Mouse (Mus musculus) T-helper 1 cell (primary cell): ENCODE results near the gene Eci2.
"Not testable (repeated sequence)": the region's sequence is repeated elsewhere in the genome, so short reads cannot be mapped to it uniquely, and the experiment has no call there.

Source experiments
- in situ Hi-C: fragments of 300-600 bp; cut with MboI, MseI; formaldehyde crosslinking; loops from one replicate; pipeline ENCODE4 v1.15.1; 2025; ENCODE audit warnings: high pct_unique_total_duplicates

Eci2 gene

DNA sequence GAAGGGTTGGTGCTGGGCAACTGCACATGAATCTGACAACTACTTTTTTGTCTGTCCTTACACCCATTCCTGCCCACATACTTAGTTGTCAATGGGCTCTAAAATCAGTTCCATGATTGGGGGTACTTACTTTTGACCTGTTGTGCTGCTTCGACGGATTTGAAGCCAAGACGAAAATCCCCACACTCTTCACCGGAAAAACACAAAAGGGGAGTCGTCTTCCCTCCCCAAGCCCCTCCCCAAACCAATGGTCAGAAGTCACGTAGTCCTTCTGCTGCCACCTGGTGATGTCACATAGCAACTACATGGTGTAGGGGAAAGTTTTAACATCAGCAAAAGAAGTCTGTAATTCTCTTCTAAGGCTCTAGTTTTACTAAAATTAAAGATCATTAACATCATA is at the start of gene Eci2:
TSS of gene Eci2 (minus strand) at position 218 of the 400 bp plus-strand sequence.
- in situ Hi-C loops = loop anchor here (25.0 kb wide), 1 partner anchor 390 kb away; no protein-coding TSS in a partner anchor

DNA sequence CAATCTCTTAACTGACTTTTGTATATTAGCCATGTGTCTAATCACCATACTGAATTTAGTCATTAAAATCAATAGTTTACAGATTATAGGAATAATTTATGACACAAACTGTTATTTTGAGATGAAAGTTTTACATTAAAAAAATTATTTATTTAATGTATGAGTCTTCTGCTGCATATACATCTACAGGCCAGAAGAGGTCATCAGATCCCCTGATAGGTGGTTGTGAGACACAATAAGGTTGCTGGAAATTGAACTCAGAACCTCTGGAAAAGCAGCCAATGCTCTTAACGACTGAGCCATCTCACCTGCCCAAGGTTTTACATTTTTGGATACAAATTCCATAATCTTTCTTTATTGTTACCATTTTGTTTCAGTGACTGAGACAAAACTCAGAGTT is 48.0 kb upstream of the Eci2 start:
- in situ Hi-C loops = loop anchor here (10.0 kb wide), 1 partner anchor 870 kb away; no protein-coding TSS in a partner anchor

DNA sequence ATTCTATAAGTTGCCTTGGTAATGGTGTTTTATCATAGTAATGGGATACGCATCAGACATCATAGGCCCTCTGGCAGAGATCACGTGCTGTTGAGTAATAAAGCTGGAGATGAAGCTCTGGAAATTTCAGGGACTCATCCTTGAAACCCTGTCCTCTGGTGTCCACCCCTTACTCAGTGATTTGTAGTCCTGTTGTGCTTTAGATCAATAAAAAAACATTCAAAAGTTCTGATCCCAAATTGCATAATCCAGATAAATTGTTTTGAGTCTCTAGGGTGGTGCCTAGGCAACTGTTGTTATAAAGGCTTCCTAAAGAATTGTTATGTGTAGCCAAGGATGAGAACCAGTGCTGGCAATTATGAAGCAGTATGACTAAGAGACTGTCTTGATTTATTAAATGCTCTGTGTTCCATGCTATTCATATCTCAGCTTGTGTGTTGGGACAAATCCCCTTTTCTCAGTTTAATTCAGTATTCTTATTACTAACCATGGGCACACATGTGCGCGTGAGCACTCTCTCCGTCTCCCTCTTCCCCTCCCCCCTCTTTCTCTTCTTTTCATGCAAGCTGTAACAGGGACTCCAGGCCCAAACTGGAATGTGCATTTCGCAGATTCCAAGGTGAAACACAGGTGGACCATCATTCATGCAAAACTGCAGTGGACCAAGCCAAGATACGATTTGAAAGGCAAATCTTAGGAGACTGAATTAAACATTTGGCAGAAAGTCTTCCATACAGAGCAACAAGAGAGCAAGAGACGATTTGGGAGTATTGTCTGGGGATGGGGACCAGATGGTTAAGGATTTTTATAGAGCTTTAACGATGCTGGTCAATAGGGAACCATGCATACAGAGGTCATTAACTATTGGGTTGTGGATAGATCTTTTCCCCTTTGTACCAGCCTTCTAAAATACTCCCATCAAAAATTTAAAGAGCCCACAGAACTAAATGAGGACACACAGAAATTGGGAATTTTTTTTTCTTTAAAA is 43.9 kb upstream of the Eci2 start:
- in situ Hi-C loops = loop anchor here (10.0 kb wide), 1 partner anchor 874 kb away; no protein-coding TSS in a partner anchor

DNA sequence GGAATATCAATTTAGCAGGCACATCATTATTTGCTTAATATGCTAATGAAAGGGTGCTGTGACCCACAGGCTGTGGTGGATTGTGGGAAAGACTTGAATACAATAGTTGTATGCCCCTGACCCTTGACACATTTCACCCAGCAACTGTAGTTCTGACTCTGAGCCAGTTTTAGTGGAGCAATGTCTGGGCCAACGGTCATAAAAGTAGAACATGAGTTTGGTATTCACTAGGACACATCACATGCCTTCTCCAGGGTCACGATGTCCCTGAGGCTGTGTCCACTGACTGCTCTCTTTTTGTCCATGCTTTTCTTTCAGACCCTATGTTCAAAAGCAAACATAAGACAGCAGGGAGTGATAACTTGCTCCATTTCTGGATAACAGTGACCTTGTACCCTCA is 40.2 kb upstream of the Eci2 start:
- in situ Hi-C loops = no loop called here

DNA sequence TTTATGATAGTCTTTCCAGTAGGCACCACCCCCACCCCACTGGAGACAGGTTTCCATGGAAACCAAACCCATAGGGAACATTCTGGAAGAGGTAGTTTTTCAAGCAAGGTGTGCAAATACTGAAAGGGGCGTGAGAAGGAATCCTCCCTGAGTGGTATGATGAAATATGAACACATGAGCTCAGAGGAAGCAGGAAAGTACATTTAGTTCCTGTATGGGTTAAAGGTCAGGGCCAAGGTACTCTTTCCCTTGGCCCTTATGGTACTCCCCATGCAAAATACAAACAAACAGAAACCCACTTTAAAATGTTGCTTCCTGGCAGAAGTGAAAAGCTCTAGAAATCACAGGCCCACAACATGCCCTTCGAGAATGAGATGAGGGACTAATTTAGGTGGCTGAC is 39.1 kb upstream of the Eci2 start:
- in situ Hi-C loops = no loop called here

DNA sequence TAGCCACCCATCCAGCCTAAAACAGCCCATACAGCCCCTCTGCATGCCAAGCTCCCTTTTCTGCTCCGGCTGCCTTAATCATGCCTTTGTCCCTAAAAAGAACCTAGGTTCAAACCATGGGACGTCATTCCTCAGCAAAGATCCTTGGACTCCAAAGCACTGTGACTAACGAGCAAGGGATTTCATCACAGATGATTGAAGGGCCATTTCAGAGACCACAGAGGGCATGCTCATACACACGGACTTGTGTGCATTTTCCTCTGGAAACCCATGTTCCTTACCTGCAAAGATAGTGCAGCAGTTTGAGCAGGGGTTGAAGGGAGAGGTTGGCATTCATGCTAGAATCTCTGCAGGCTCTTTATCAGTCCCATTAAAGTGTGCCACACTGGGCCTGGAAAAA is 37.5 kb upstream of the Eci2 start:
- in situ Hi-C loops = no loop called here

DNA sequence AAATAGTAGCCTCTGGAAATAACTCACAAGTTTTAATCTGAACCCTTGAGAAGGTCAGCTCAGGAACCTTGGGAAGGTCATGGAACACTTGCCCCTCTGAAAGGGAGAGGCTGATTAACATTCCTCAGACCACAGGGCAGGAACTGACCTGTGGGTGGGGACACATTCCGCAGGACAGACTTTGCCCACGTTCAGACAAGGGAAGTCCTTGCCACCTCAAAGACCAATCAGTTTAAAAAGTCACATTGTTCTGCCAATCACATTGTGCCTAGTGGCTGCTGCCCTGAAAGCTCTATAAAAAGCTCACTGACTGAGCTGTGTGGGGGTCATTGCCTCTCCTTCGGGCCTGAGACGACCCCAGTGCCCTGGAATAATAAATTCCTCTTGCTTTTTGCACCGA is 31.2 kb upstream of the Eci2 start:
- in situ Hi-C loops = no loop called here

DNA sequence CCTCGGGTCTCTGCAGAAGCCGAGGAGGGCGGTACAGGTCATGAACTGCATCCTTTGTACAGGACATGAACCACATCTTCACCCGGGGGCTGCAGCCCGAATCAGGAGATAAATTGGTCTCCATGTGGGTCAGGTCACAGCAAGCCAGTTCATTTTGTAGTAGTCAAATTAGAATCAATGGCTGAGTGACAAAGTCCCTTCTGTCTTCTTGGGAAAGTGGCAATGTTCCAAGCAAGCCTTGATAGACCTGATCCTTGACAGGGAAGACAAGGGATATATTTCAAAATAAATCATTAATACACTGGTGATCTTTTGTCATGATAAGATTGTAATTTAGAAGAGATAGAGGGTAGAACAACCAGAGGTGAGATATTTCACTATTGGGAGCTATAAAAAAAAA is 9.6 kb upstream of the Eci2 start:
- in situ Hi-C loops = loop anchor here (25.0 kb wide), 1 partner anchor 399 kb away; no protein-coding TSS in a partner anchor

DNA sequence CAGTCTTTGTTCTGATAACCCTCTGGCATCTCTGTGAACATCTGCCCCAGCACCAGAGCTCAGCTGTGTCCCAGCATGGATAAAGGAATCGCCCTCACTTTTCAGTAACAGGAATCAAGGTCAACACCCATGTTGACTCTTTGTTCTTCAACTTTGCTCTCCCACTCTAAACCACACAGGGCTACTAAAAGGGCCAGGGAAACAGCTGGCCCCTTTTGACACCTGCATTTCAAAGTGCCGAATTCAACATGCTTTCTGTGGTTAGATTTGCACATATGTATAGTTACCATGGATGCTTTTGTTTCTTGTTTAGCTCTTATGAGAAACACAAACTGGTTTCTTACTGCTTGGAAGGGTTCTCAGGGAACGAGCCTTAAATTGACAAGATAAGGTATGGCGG is 8.8 kb upstream of the Eci2 start:
- in situ Hi-C loops = loop anchor here (25.0 kb wide), 1 partner anchor 398 kb away; no protein-coding TSS in a partner anchor

DNA sequence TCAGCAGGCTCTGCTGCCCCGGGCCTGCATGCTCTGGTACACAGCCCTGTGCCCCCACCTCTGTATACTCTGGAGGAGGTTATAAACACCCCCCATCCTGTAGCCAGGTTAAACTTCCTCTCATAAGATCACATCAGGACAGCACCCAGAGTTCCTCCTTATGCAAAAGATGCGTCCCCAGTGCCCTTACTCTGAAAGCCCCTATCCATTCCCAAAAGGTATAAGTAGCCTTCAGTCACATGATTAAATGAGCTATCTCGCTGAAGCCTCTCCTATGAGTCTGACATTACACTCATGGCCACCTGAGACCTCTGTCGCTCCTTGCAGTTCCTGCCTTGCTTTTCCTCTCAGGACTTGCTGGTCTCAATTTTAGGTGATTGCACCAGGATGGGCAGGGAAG is 6.7 kb upstream of the Eci2 start:
- in situ Hi-C loops = loop anchor here (25.0 kb wide), 1 partner anchor 396 kb away; no protein-coding TSS in a partner anchor

DNA sequence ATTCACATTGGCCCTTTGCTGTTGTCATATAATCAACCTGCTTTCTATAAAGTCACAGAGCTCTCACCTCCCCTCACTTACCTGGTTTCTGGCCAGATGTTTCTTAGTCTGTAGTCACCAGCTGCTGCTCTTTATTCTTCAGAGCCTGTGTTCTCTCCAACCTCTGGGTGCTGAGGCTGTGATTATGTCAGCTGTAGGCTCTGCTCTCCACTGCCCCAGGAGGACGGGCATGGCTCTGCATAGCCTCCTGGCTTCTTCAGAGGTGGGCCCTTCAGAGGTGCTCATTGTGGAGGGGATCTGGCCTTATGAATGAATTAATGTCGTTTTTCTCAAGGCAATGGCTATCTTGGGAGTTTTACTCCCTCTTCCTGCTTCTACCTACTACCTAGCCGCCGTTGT is 4.8 kb upstream of the Eci2 start:
- in situ Hi-C loops = loop anchor here (25.0 kb wide), 1 partner anchor 394 kb away; no protein-coding TSS in a partner anchor

DNA sequence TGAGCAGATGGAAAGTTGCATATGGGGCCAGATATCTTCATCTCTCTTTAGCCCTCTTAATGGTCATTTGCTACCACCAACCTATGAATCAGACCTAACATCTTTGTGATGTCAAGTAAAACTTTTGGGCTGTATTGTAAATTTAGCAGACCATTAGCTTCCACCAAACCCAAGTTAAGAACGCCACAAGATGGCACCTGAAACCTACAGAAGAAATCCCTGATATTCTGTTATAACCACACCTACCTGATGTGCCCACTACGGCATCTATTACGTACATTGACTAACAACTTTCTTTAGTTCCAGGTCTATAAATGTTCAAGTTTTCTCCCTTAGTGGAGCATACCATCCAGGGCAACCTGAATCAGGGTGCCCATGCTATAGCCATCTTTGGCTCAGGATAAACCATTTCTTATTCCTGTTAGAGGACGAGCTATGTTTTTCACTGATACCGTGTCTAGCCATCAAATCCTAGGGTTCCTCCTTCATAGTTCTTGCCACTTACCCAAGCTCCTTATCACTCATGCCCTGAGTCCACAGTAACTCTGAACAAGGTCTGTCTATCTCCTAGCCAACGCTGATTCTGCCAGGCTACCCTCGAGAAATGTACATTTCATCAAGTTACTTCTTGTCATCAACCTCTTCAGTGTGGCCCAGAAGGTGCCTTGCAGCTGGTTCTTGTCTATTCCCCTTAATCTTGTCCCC is 4.2 kb upstream of the Eci2 start:
- in situ Hi-C loops = loop anchor here (25.0 kb wide), 1 partner anchor 394 kb away; no protein-coding TSS in a partner anchor

DNA sequence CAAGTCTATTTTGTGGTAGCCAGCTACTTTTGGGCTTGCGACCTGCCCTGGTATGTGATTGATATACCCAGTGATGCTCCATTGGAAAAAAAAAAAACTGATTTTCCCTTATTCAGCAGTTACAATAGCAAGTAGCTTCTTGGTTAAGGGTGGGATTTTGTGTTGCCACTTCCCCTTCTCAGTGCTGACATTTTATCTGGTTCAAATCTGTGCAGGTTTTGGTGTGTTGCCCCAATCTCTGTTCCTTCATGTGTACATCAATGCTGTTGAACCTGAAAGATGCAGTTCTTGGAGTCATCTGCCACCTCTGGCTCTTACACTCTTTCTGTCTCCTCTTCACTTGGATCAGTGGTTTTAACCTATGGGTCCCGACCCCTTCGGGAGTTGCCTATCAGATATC is 1.5 kb upstream of the Eci2 start:
- in situ Hi-C loops = loop anchor here (25.0 kb wide), 1 partner anchor 391 kb away; no protein-coding TSS in a partner anchor

DNA sequence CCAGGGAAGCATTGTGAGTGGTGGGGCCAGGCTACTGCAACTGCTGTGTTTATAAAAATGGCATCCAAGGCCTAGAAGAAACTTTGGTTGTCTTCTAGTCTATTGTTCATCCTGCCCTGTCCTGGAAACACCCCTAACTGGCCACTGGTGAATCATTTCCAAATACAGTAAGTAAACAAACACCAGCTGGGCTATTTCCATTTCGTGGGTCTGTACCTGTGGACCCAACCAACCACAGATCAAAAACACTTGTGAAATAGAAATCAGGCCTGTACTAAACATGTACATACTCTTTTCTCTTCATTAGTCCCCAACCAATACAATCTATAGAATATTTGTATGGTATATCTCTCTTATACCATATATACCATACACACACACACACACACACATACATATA is 3.5 kb downstream of the Eci2 start:
- in situ Hi-C loops = not testable (repeated sequence)

DNA sequence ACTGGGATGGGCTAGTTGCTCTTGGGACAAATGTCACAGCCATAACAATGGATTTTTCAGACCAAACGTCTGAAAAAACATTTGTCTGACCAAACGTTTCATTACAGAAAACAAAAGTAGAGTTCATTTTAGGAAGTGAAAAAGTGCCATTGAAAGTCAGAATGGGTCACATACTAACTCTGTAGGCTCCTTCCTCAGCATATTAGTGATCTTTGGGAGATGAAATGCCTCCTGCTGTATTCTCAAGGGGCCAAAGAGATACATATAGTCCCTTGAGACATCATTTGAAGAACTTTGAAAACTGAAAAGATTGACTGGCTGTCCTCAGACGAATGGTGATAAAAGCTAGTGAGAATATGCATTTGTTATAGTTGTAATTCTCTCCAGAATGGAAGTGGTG is 6.5 kb downstream of the Eci2 start:
- in situ Hi-C loops = no loop called here

DNA sequence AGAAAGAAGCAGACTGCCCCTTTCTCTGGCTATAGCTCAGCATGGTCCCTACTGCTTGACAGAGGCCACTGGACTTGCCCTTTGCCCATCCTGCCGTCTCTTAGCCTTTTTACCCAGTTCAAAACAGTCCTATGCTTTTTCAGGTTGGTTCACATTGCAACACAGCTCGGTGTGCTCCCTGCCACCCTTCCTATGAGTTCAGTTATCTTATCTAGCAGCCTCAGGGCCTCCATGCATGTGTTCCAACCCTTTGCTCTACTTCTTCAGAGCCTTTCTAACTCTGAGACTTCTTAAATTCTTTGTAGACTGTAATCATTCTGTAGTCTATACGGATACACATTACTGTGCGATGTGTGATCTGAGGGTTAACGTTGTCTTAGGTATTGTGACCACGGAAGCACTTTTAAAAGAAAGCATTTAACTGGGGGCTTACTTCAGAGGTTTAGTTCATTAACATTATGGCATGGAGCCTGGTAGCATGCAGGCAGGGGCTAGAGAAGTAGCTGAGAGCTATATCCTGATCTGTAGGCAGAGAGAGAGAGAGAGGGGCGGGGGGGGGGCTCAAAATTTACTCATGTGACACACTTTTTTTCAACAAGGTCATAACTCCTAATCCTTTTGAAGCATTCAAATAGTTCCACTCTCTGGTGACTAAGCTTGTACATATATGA is 7.9 kb downstream of the Eci2 start:
- in situ Hi-C loops = no loop called here

DNA sequence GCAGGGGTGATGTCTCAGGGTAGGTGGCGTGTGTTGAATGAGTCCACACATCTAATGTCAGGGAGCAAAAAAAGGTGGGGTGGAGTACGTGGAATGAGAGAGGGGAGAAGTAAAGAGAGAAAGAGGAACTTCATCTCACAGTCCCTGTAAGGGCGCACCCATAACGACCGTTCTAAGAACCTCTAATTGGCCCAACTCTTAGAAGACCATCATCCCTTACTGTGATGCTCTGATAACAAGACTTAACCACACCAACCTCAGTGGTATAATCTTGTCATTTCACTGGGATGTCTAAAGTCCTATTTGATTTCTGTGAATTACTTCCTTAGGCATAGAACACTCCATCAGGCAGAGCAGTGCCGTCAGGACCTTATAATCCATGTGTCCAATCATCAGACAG is 9.5 kb downstream of the Eci2 start:
- in situ Hi-C loops = no loop called here

DNA sequence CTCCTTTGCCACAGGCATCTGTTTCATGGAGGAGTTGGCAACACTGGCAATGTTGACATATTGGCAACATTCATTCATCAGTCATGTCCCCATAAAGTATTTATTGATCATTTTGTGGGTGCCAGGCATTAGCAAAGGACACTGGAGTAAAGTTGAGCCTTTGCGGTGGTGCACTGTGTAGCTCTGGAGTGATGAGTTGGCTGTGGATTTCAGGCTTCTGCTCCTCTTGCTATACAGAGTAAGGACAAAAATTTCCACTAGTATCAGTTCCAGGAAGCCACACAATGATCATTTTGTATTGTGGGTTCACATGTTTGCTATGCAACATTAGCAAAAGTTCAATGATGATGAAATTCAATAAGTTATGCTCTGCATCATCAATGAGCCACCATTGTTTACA is 10.8 kb downstream of the Eci2 start:
- in situ Hi-C loops = no loop called here

DNA sequence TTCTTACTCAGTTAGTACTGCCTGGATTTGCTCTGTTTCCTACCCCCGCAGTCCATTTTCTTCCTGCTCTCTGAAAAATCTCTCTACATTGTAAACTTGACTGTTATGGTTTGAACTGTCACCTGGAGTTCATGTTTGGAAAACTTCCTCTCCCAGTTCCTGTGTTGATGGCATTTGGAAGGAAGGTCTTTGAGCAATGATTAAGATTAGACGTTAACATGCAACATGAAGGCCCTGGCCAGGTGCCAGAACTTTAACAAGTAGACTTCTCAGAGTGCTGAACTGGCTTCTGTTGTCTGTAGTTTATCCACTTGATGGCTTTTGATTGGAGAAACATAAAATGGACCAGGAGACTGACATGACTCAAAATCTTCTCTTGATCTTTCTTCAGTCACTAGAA is 31.0 kb downstream of the Eci2 start:
- in situ Hi-C loops = loop anchor here (10.0 kb wide), 1 partner anchor 121 kb away; the partner anchor contains the start of gene Prpf4b

DNA sequence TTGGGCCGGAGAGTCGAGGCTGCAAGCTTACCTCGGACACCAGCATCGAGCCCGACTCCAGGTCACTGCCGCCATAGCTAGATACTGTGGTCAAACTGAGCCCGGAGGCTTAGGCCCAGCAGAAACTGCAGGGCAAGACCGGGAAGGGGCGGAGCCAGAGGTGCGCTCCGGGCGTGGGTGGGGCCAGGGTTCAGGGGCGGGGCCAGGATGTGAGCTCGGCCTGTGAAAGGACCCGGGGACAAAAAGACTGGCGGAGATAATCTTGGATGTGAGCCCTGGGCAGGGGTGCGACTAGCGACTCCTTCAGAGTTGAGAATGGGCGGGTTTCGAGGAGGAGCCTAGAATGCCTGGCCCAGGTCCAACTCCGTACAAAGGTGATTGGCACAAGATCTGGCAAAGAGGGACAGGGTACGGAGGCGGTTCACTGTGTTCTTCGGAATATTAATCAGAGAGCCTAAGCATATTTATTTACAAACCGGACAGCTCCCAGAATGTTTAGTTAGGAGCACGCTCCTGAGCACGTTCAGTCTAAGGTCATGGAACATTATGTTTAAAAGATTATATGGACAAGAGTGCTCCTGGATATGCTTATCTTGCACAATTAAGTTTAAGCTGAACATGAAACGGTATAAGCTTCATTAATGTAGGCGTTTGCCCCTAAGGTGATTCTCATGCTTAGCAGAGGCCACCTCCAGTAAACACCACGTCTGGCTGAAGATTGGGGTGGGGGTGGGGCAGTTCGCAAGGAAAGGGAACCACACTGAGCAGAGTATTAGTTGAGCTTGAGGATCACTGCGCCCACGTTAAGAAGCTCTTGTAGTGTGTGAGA is 32.7 kb downstream of the Eci2 start:
- in situ Hi-C loops = loop anchor here (10.0 kb wide), 1 partner anchor 119 kb away; the partner anchor contains the start of gene Prpf4b

DNA sequence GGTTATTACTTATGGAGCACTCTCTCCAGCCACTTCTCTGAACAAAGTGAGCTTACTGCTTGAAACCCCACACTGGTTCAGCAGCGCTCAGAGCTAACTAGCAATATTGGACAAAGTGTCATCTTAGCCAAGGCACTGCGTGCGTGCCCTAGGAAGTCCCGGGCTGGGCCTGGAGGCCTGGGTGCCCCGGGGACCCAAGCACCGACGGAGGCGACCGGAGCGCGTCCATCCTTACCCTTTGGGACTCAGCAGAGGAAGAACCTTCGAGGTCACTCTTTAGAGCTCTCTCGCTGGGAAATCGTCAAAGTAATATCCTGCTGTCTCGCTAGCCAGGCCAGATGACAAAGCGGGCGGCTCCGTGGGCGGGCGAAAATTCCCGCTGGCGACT is 33.3 kb downstream of the Eci2 start:
- in situ Hi-C loops = loop anchor here (10.0 kb wide), 1 partner anchor 119 kb away; the partner anchor contains the start of gene Prpf4b
